Mouse (Mus musculus): ENCODE measurements around the gene Sowahb. TPM values are rescaled to one million over a fixed set of nuclear protein-coding genes. Genes with fewer than 3 reads are reported as not detected.
"Not testable (repeated sequence)": the region's sequence is repeated elsewhere in the genome, so short reads cannot be mapped to it uniquely, and the experiment has no call there.

The Sowahb gene
- polyA plus RNA-seq, 1 experiment from 2014 or later = not detected

DNA sequence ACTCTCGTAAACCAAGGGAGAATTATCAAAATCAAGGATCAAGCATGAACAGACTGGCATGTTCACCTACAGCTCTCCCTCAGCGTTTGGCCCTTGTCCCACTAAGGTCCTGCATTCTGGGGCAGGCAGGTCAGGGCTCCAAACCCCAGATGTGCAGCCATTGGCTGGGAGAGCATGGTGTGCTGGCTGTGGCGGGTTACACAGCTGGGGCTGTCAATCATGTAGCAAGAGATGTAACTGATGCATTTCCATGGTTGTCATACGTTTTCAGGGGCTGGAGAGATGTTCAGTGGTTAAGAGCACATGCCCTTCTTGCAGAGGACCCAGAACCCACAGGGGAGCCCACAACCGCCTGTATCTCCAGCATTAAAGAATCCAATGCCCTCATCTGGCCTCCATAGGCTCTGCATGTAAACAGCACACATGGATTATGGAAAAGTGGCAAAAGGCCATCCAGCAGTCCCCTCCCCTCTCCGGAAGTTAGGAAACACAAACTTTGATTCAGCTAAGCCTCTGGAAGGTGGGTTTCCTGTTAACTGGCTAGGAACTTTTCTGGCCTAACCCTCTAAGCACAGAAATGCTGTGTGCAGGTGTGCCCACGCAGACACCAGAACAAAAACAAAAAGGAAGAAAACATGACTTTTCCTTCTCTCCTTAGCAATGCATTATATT lies 22.6 kb downstream of the Sowahb start:
- 61% methylated on average over 7 of the region's 7 CpGs for WGBS
- Histone ChIP-seq H3K36me3 (no peaks in the 10 kb centered on the region), H3K9ac (no peak overlapping the region), H3K4me1 (peaks cover 41% of the 10 kb centered on the region), H3K4me3 (no peak overlapping the region), H3K27me3 (replicated peaks) (no peaks in the 10 kb centered on the region), H3K9me3 (no peaks in the 10 kb centered on the region), H3K27ac (replicated peaks) (0 out of 2 replicates have a peak overlapping the region, but pooled peaks have one; percentile 24), H3K4me2 (no peak overlapping the region)
- ATAC-seq (ENCODE audit: extremely low read depth, insufficient number of reproducible peaks, low FRiP score, low TSS enrichment) = no peak

- WGBS = 43% methylated on average over 6 of the region's 6 CpGs
- no peak overlapping the region for H3K4me2 ChIP-seq
- no peak for ATAC-seq (ENCODE audit: extremely low read depth, insufficient number of reproducible peaks, low FRiP score, low TSS enrichment)
- peak overlapping the region; percentile 8; the same call in 1 of the 2 replicates for H3K27ac ChIP-seq (replicated peaks)
- H3K4me3 ChIP-seq = no peak overlapping the region
- no peaks in the 10 kb centered on the region for H3K36me3 ChIP-seq
- no peak overlapping the region for H3K9ac ChIP-seq
- H3K27me3 ChIP-seq (replicated peaks) = no peaks in the 10 kb centered on the region
- H3K4me1 ChIP-seq = peaks cover 22% of the 10 kb centered on the region
- no peaks in the 10 kb centered on the region for H3K9me3 ChIP-seq
Observed at GRCm38 (mm10) chr5:93020024-93020666, 24.7 kb downstream of the Sowahb start.

- not testable (repeated sequence) for H3K27ac ChIP-seq (replicated peaks); H3K36me3 ChIP-seq; H3K9ac ChIP-seq; H3K9me3 ChIP-seq; H3K4me3 ChIP-seq; H3K4me2 ChIP-seq; H3K27me3 ChIP-seq (replicated peaks); ATAC-seq (ENCODE audit: extremely low read depth, insufficient number of reproducible peaks, low FRiP score, low TSS enrichment)
- peaks cover 12% of the 10 kb centered on the region for H3K4me1 ChIP-seq
- 90% methylated on average over 10 of the region's 10 CpGs for WGBS
Observed at GRCm38 (mm10) chr5:93019207-93019606, 25.6 kb downstream of the Sowahb start.

DNA sequence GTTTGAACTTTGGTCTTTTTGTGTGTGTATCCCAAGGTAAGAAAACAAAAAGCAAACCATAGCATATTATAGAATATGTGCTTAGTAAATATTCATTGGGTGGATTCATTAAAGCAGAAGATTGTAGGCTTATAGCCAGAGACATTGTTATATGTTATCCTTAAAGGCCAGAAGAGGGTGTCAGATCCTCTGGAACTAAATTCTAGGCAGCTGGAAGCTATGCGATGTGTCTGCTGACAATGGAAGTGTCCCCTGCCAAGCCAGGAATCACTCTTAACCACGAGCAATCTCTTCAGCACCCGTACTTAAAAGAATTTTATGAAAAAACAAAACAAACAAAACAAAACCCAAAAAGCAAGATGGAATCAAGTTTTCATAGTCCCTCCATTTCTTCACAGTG lies 27.1 kb downstream of the Sowahb start:
- Histone ChIP-seq H3K36me3 (no peaks in the 10 kb centered on the region), H3K9ac (no peak overlapping the region), H3K27me3 (replicated peaks) (no peaks in the 10 kb centered on the region), H3K4me2 (no peak overlapping the region), H3K27ac (replicated peaks) (no peak overlapping the region), H3K4me1 (peaks cover 11% of the 10 kb centered on the region), H3K4me3 (no peak overlapping the region), H3K9me3 (no peaks in the 10 kb centered on the region)
- 36% methylated on average over 3 of the region's 3 CpGs for WGBS
- ATAC-seq (ENCODE audit: extremely low read depth, insufficient number of reproducible peaks, low FRiP score, low TSS enrichment) = no peak

GRCm38 (mm10) chr5:93008256-93008655 lies 36.6 kb downstream of the Sowahb start:
- no peaks in the 10 kb centered on the region for H3K27me3 ChIP-seq (replicated peaks)
- WGBS = 88% methylated on average over 9 of the region's 9 CpGs
- H3K36me3 ChIP-seq = no peaks in the 10 kb centered on the region

DNA sequence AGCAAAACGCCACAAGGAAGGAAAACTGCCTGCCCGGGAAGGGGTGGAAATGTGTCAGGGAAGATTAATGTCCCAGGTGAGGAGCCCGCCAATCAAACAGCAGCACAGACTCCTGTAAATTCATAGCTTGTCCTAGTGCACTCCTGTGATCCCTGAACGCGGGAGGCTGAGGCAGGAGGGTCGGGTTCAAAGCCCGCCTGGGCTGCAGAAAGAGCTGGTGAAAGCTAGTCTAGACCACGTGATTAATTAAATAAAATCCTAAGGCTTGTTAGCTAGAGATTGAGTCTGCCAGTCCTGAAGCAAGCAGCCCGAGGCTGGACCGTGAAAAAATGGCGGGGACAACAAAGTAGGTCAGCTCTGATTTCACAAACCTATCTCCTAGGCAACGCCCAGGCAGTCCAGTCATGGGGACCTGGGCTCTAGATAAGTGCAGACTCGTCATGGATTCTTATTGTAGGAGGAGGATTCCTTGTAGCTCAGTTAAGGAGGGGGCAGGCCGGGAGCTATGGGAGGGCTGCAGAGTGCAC lies 38.9 kb downstream of the Sowahb start:
- ATAC-seq (ENCODE audit: extremely low read depth, insufficient number of reproducible peaks, low FRiP score, low TSS enrichment) = no peak
- peak overlapping the region; percentile 78 for H3K27ac ChIP-seq (replicated peaks)
- WGBS = 26% methylated on average over 14 of the region's 14 CpGs

More at GRCm38 (mm10) chr5:93008256-93008655, 36.6 kb downstream of the Sowahb start:
- Histone ChIP-seq H3K9me3 (no peaks in the 10 kb centered on the region), H3K4me1 (peaks cover 26% of the 10 kb centered on the region), H3K4me3 (no peak overlapping the region), H3K27ac (replicated peaks) (no peak overlapping the region), H3K4me2 (no peak overlapping the region), H3K9ac (no peak overlapping the region)
- ATAC-seq (ENCODE audit: extremely low read depth, insufficient number of reproducible peaks, low FRiP score, low TSS enrichment) = no peak

DNA sequence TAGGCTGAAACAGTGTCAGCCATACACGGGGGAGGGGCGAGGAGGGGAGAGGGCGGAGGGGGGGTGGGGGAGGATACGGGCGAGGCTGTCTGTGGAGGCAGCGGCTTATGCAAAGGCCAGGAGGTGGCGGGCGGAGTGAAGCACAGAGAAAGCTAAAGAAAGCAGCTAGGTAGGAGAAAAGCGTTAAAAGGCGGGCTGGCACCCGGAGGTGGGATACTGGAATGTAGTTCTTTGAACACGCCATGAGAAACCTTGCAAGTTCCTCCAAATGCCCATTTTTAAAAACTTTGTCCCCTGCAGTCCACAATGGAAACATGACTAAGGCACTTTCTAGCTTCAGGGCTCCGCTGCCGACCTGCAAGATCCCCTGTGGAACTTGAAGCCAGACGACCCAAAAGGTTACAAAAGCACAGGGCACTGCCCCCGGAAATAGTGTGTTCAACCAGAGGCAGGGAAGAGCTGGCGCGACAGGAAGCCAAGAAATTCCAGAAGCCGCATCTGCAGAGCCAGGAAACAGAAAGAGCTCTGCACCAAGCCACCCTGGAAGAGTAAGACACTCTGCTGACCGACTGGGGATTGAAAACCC lies 39.5 kb downstream of the Sowahb start:
- Histone ChIP-seq H3K4me3 (peak overlapping the region; percentile 41), H3K4me1 (peaks cover 55% of the 10 kb centered on the region), H3K27me3 (replicated peaks) (no peaks in the 10 kb centered on the region), H3K9me3 (no peaks in the 10 kb centered on the region), H3K27ac (replicated peaks) (peak overlapping the region; percentile 78), H3K36me3 (no peaks in the 10 kb centered on the region), H3K4me2 (peak overlapping the region; percentile 70), H3K9ac (peak overlapping the region; percentile 70)
- no peak for ATAC-seq (ENCODE audit: extremely low read depth, insufficient number of reproducible peaks, low FRiP score, low TSS enrichment)
- WGBS = 6% methylated on average over 20 of the region's 20 CpGs

More for the DNA sequence above, 38.9 kb downstream of the Sowahb start:
- peak overlapping the region; percentile 70 for H3K4me2 ChIP-seq
- H3K4me3 ChIP-seq = peak overlapping the region; percentile 41
- H3K4me1 ChIP-seq = peaks cover 49% of the 10 kb centered on the region
- no peaks in the 10 kb centered on the region for H3K9me3 ChIP-seq
- H3K9ac ChIP-seq = peak overlapping the region; percentile 70
- H3K27me3 ChIP-seq (replicated peaks) = no peaks in the 10 kb centered on the region
- H3K36me3 ChIP-seq = no peaks in the 10 kb centered on the region

DNA sequence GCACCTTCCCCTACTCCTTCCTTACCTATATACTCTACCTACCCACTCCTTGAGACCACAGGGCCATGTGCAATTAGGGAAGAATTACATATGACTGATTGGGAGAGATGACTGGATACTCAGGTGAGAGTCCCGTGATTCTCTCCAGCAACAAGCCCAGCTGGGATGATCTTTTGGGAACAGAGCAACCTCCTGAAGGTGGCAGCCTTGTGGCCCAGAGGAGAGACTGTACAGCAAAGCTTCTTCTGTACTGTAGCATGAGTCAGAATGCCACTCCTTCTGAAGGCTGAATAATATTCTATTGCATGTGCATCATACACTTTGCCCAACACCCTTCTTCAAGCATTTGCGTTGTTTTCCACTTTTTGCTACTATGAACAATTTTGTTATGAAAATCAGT lies 42.2 kb downstream of the Sowahb start:
- no peak for ATAC-seq (ENCODE audit: extremely low read depth, insufficient number of reproducible peaks, low FRiP score, low TSS enrichment)
- Histone ChIP-seq H3K4me1 (peaks cover 80% of the 10 kb centered on the region), H3K4me3 (no peak overlapping the region), H3K27me3 (replicated peaks) (no peaks in the 10 kb centered on the region), H3K27ac (replicated peaks) (no peak overlapping the region), H3K4me2 (no peak overlapping the region), H3K36me3 (no peaks in the 10 kb centered on the region), H3K9ac (no peak overlapping the region), H3K9me3 (no peaks in the 10 kb centered on the region)
- 89% methylated on average over 2 of the region's 2 CpGs for WGBS

DNA sequence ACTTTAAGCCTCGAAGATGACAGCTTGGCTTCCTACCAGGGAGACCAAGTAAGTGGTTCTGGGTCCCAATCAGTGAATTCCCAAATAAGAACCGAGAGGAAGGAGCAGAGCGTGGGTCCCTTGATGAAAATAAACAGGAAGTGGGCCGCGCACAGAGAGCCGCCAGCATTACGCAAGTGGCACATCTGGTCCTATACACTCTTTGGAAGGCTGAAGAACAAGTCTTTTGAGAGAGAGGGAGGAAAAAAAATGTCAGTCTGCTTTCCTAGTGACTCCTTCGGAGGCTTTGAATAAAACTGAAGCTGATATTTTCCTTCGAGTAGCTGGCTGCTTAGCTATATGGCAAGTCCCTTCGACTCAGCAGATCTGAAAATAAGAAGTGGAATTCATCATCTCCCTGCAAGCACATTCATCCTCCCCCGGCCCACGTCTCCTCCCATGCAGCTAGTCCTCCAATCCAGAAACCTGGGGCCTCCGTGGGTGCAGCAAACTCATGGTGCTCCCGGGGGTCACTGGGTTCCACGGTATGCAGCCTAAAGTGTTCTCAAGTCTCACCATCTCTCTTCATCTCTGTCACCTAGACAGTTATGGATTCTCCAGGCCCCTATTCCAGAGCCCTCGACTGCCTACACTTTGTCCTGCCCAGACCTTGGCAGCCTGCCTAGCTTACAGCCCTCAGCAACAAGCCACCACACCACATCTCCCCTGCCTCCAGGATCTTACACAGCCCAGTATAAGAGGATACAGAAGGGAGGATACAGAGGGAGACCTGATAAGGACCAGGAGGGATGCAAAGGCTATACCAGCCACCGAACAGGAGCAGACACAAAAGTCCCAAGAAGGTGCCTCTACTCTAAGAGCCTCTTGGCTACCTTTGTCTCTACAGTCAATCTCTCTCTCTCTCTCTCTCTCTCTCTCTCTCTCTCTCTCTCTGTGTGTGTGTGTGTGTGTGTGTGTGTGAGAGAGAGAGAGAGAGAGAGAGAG lies 43.8 kb downstream of the Sowahb start:
- no peak for ATAC-seq (ENCODE audit: extremely low read depth, insufficient number of reproducible peaks, low FRiP score, low TSS enrichment)
- no peak overlapping the region for H3K4me3 ChIP-seq
- no peaks in the 10 kb centered on the region for H3K36me3 ChIP-seq
- H3K27me3 ChIP-seq (replicated peaks) = no peaks in the 10 kb centered on the region
- no peaks in the 10 kb centered on the region for H3K9me3 ChIP-seq
- peak overlapping the region; percentile 87 for H3K27ac ChIP-seq (replicated peaks)
- WGBS = 34% methylated on average over 17 of the region's 17 CpGs
- no peak overlapping the region for H3K9ac ChIP-seq
- peak overlapping the region; percentile 16 for H3K4me2 ChIP-seq
- H3K4me1 ChIP-seq = peaks cover 92% of the 10 kb centered on the region

DNA sequence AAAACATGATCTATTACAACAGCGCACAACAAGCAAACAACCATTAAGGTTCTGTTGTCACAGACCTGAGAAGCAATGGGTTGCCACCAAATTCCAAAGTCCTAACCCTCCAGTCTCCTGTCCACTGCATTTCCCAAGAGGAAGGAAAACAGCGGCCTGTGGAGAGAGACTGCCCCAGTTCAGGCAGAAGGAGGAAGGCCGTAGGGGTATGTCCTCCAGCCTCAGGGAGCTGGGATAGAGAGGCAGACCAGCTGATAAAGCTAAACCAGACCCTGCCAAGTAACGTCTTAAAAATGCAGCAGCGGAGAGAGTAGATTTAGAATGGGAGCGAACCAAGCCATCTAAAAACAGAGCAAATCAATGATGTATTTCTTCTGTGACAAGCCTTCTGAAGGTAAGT lies 44.8 kb downstream of the Sowahb start:
- 38% methylated on average over 6 of the region's 6 CpGs for WGBS
- Histone ChIP-seq H3K4me2 (no peak overlapping the region), H3K4me3 (no peak overlapping the region), H3K4me1 (peaks cover 85% of the 10 kb centered on the region), H3K9ac (no peak overlapping the region), H3K27ac (replicated peaks) (peak overlapping the region; percentile 87), H3K27me3 (replicated peaks) (no peaks in the 10 kb centered on the region), H3K36me3 (no peaks in the 10 kb centered on the region), H3K9me3 (no peaks in the 10 kb centered on the region)
- ATAC-seq (ENCODE audit: extremely low read depth, insufficient number of reproducible peaks, low FRiP score, low TSS enrichment) = no peak
